ENCODE assay signal across 16 mouse cellular contexts in the genomic region with DNA sequence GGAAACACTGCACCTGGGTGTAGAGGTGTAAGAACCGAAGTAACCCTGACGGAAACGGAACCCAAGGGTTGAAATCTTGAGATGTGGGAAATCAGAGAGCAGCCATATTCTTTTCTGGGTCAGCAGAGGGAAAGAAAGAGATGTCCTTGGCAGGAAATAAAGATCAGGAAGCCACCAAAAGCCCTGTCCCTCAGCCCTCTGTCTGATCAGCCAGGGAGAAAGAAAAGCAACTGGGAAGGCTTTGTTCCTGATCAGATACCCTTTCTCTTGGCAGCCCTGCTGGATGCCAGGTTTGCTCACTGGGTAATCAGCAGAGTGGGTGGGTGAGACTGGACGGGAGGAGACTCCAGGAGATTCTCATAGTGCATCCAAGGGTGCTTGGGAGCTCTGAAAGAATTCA. TPM values are rescaled to one million over a fixed set of nuclear protein-coding genes. Genes with fewer than 3 reads are reported as not detected.
DNase-seq lines count a peak whose midpoint lies in the region; ATAC-seq and TF ChIP-seq lines count a peak whose summit lies in the region.
"Had no signal": no experiment of that assay in that cellular context is flagged by ENCODE, and none has a peak within 500 bp of the region (broad histone marks: within the 10 kb centered on the region; RNA-seq: fewer than 3 reads in every experiment).

No protein-coding gene starts in this region.

- DNase-seq in gastrocnemius, adult 2 months, result no peak
- no peak for DNase-seq in gastrocnemius, postnatal 25 days
- DNase-seq in kidney, postnatal 4 days, result peak; percentile 30 to 58
- no peak for DNase-seq in kidney, postnatal 36 days
- no peak for DNase-seq in right cerebral cortex, postnatal 4 days
- DNase-seq in spleen, postnatal 36 days (ENCODE audit: low spot score in 2 of 2), result no peak
- DNase-seq: B cell, adult 2 months; cerebellum, adult 9-11 months; thymus, postnatal 25 days had no signal

- no peak overlapping the region for H3K4me2 ChIP-seq in embryonic facial prominence, embryonic 12.5 days (replicated peaks)
- no peak overlapping the region for H3K4me2 ChIP-seq in limb, embryonic 13.5 days (replicated peaks)

- intact Hi-C loops in gastrocnemius, adult 2 months (cut with DNase I), result loop anchor here (5.0 kb wide), 1 partner anchor 44 kb away; no protein-coding TSS in a partner anchor

- H3K4me3 ChIP-seq in gastrocnemius, adult 2 months, result no peak overlapping the region
- H3K4me3 ChIP-seq in embryonic facial prominence, embryonic 12.5 days, result no peak overlapping the region
- H3K4me3 ChIP-seq in limb, embryonic 13.5 days, result no peak overlapping the region
- H3K4me3 ChIP-seq: megakaryocyte, embryonic 14.5 days had no signal

- H3K36me3 ChIP-seq in embryonic facial prominence, embryonic 12.5 days, result no peaks in the 10 kb centered on the region
- no peaks in the 10 kb centered on the region for H3K36me3 ChIP-seq in limb, embryonic 13.5 days
- H3K36me3 ChIP-seq: G1E had no signal

- TF ChIP-seq CTCF in gastrocnemius, adult 2 months (IDR thresholded peaks at IDR 0.05), result no peak

- H3K9ac ChIP-seq in embryonic facial prominence, embryonic 12.5 days, result no peak overlapping the region
- no peak overlapping the region for H3K9ac ChIP-seq in limb, embryonic 13.5 days

- no peak for ATAC-seq in embryonic facial prominence, embryonic 12.5 days (ENCODE audit: insufficient number of reproducible peaks, insufficient read depth, low FRiP score, low TSS enrichment)
- no peak for ATAC-seq in limb, embryonic 13.5 days (ENCODE audit: low FRiP score, low read depth)

- peak overlapping the region; percentile 55 for H3K27ac ChIP-seq in gastrocnemius, adult 2 months
- peak overlapping the region; percentile 55 for H3K27ac ChIP-seq in embryonic facial prominence, embryonic 12.5 days
- peak overlapping the region; percentile 75; the same call in 1 of the 2 replicates for H3K27ac ChIP-seq in limb, embryonic 13.5 days

- WGBS in embryonic facial prominence, embryonic 12.5 days, result 63% methylated on average over 4 of the region's 4 CpGs
- 71% methylated on average over 4 of the region's 4 CpGs for WGBS in limb, embryonic 13.5 days

- H3K9me3 ChIP-seq in embryonic facial prominence, embryonic 12.5 days, result no peaks in the 10 kb centered on the region
- H3K9me3 ChIP-seq in limb, embryonic 13.5 days, result no peaks in the 10 kb centered on the region
- H3K9me3 ChIP-seq: megakaryocyte, embryonic 14.5 days had no signal

- peaks cover 31% of the 10 kb centered on the region for H3K4me1 ChIP-seq in embryonic facial prominence, embryonic 12.5 days
- H3K4me1 ChIP-seq in limb, embryonic 13.5 days, result peaks cover 56% of the 10 kb centered on the region
- H3K4me1 ChIP-seq: megakaryocyte, embryonic 14.5 days had no signal

- no peaks in the 10 kb centered on the region for H3K27me3 ChIP-seq in embryonic facial prominence, embryonic 12.5 days
- H3K27me3 ChIP-seq in limb, embryonic 13.5 days, result no peaks in the 10 kb centered on the region

RNA-seq across cellular contexts. Expression of a gene that starts 27.1 kb away (rescaled TPM):
- total RNA-seq in gastrocnemius, adult 2 months (2021), result not detected
- not detected for total RNA-seq in gastrocnemius, postnatal 25 days (2021)
- not detected in 2 replicates for polyA plus RNA-seq in embryonic facial prominence, embryonic 12.5 days (2016; fragmentation: Nextera tagmentation; extraction: Ambion mirVana)
- polyA plus RNA-seq in limb, embryonic 13.5 days (2015; fragmentation: Nextera tagmentation; extraction: Ambion mirVana), result 0.63 and 0.88 TPM in 2 replicates
- total RNA-seq: G1E; hematopoietic stem cell, adult 5-6 weeks; liver, adult 2 months had no signal
- polyA plus RNA-seq: G1E; liver, adult 2 months; spleen, adult 2 months had no signal

Comparison
In these comparisons a context has a peak if more than half of its experiments do, and no peak if none do; other contexts are left out.
1. DNase-seq: peak in kidney, postnatal 4 days (2 of 2); none in gastrocnemius, adult 2 months (single experiment), gastrocnemius, postnatal 25 days (single experiment), kidney, postnatal 36 days (0 of 2), right cerebral cortex, postnatal 4 days (single experiment) and spleen, postnatal 36 days (0 of 2).
2. Peak in every context shown above with its lines, with median percentiles within 50 percentile points of each other: H3K27ac ChIP-seq.